Mouse (Mus musculus): ENCODE results near the gene Iqcf1.

DNA sequence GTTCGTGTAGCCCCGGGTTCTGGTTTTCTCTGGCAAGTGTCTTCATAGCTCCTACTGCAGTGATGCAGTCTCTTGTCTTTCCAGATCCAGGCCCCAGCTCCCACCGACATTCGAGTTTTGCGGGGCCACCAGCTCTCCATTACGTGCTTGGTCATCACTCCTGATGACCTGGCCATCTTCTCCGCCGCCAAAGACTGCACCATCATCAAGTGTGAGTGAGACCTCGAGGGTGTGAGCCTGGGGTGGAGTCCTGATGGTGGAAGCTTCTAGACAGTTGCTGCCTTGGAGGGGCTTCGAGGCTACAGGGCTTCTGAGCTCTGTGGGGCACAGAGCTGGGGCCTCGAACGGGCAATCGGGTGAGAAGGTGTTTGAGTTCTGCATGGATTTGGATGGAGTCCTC is 18.1 kb upstream of the Iqcf1 start:
- no peak for TF ChIP-seq CTCF (IDR thresholded peaks at IDR 0.05; ENCODE audit: control insufficient read depth, insufficient read depth, low read length)
- no peak for TF ChIP-seq POLR2A (IDR thresholded peaks at IDR 0.05; ENCODE audit: borderline replicate concordance, control insufficient read depth, low read depth, low read length)

Data from bone marrow, adult 2 months (tissue).